In the genomic region with DNA sequence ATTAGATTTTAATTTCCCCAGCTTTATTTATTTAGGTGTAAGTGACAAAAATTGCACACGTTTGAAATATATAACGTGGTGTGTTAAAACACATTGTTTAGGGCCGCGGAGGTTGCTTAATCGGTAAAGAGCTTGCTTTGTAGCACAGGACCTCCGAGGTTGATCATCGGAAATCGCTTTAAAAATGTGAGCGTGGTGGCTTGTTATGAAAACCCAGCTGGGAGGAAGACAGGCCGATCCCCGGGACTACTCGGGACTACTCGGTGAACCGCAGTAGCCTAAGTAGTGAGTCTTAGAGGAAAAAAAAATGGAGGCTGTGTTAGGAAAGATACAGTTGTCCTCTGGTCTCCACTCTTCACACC, we compare ENCODE assay signal across 8 mouse cellular contexts. TPM values are rescaled to one million over a fixed set of nuclear protein-coding genes. Genes with fewer than 3 reads are reported as not detected.
DNase-seq lines count a peak whose midpoint lies in the region; ATAC-seq and TF ChIP-seq lines count a peak whose summit lies in the region.

No protein-coding gene starts in this region.

- ATAC-seq in heart, postnatal 0 days (ENCODE audit: insufficient read depth, low read depth): no peak
- ATAC-seq in hindbrain, embryonic 13.5 days (ENCODE audit: low FRiP score): no peak
- no peak for ATAC-seq in midbrain, embryonic 15.5 days (replicated peaks)

- peaks cover 12% of the 10 kb centered on the region for H3K4me1 ChIP-seq in heart, postnatal 0 days (ENCODE audit: control insufficient read depth, insufficient read depth)
- peaks cover 29% of the 10 kb centered on the region for H3K4me1 ChIP-seq in hindbrain, embryonic 13.5 days (replicated peaks)
- peaks cover 28% of the 10 kb centered on the region for H3K4me1 ChIP-seq in midbrain, embryonic 15.5 days

- DNase-seq in heart, postnatal 0 days (ENCODE audit: low spot score): no peak
- no peak for DNase-seq in heart, postnatal 10 days
- DNase-seq in NIH3T3 (ENCODE audit: low read depth): peak; percentile 15
- DNase-seq in spleen, adult 18-20 months: no peak
- no peak for DNase-seq in cerebellum, adult 11-12 months
- DNase-seq in testis, postnatal 14 days (ENCODE audit: low spot score): no peak

- H3K4me3 ChIP-seq in heart, postnatal 0 days (ENCODE audit: low read depth, low read length): peak overlapping the region; percentile 64
- peak overlapping the region; percentile 59 for H3K4me3 ChIP-seq in hindbrain, embryonic 13.5 days
- peak overlapping the region; percentile 55 for H3K4me3 ChIP-seq in midbrain, embryonic 15.5 days

- intact Hi-C loops in heart, postnatal 10 days (cut with DNase I): loop anchor here (5.0 kb wide), 2 partner anchors 117 to 163 kb away; no protein-coding TSS in a partner anchor

- H3K27ac ChIP-seq in heart, postnatal 0 days (ENCODE audit: low read depth): peak overlapping the region; percentile 73
- peak overlapping the region; percentile 73 for H3K27ac ChIP-seq in hindbrain, embryonic 13.5 days
- peak overlapping the region; percentile 51 for H3K27ac ChIP-seq in midbrain, embryonic 15.5 days

- TF ChIP-seq EP300 in heart, postnatal 0 days (IDR thresholded peaks at IDR 0.05; ENCODE audit: low read depth): no peak

- 6% methylated on average over 14 of the region's 14 CpGs for WGBS in heart, postnatal 0 days
- WGBS in hindbrain, embryonic 13.5 days: 4% methylated on average over 14 of the region's 14 CpGs
- WGBS in midbrain, embryonic 15.5 days: 5% methylated on average over 14 of the region's 14 CpGs

- TF ChIP-seq CTCF in heart, postnatal 0 days (IDR thresholded peaks at IDR 0.05; ENCODE audit: low read depth): no peak

- no peaks in the 10 kb centered on the region for H3K9me3 ChIP-seq in heart, postnatal 0 days (replicated peaks; ENCODE audit: control insufficient read depth, low read length)
- H3K9me3 ChIP-seq in hindbrain, embryonic 13.5 days: no peaks in the 10 kb centered on the region
- H3K9me3 ChIP-seq in midbrain, embryonic 15.5 days: no peaks in the 10 kb centered on the region

- H3K9ac ChIP-seq in heart, postnatal 0 days (replicated peaks; ENCODE audit: low read depth, low read length): peak overlapping the region; percentile 62
- peak overlapping the region; percentile 80 for H3K9ac ChIP-seq in hindbrain, embryonic 13.5 days
- peak overlapping the region; percentile 54 for H3K9ac ChIP-seq in midbrain, embryonic 15.5 days

- H3K27me3 ChIP-seq in heart, postnatal 0 days (ENCODE audit: control insufficient read depth, insufficient read depth, low read length): no peaks in the 10 kb centered on the region
- no peaks in the 10 kb centered on the region for H3K27me3 ChIP-seq in hindbrain, embryonic 13.5 days
- H3K27me3 ChIP-seq in midbrain, embryonic 15.5 days (replicated peaks): no peaks in the 10 kb centered on the region

- no peaks in the 10 kb centered on the region for H3K36me3 ChIP-seq in heart, postnatal 0 days (replicated peaks; ENCODE audit: control insufficient read depth, insufficient read depth, low read length)
- peaks cover 1% of the 10 kb centered on the region for H3K36me3 ChIP-seq in hindbrain, embryonic 13.5 days
- 0 out of 2 replicates have a peak, but pooled peaks cover under 1% of the 10 kb centered on the region for H3K36me3 ChIP-seq in midbrain, embryonic 15.5 days (replicated peaks)

- H3K4me2 ChIP-seq in heart, postnatal 0 days (ENCODE audit: low read depth, low read length): peak overlapping the region; percentile 76
- H3K4me2 ChIP-seq in hindbrain, embryonic 13.5 days: peak overlapping the region; percentile 66
- H3K4me2 ChIP-seq in midbrain, embryonic 15.5 days: peak overlapping the region; percentile 75

RNA-seq across cellular contexts. Expression of a gene that starts 14.8 kb away (rescaled TPM):
- total RNA-seq in heart, postnatal 0 days (2014; rRNA removed; ENCODE audit: low replicate concordance): 0.61 and 20.4 TPM in 2 replicates
- 6.7 and 8.6 TPM in 2 replicates for polyA plus RNA-seq in heart, postnatal 0 days (2015; fragmentation: Nextera tagmentation; extraction: Ambion mirVana)
- total RNA-seq in heart, postnatal 10 days (2021): 10 to 100 TPM in 1 of 2 experiments, 1 to 10 TPM in 1; 7.9 to 11.0 TPM
- 72.8 and 73.5 TPM in 2 replicates for polyA plus RNA-seq in hindbrain, embryonic 13.5 days (2015; fragmentation: Nextera tagmentation; extraction: Ambion mirVana)
- polyA plus RNA-seq in midbrain, embryonic 15.5 days (2015; fragmentation: Nextera tagmentation; extraction: Ambion mirVana): 99.3 and 102 TPM in 2 replicates

RNA-seq across cellular contexts. Expression of a gene that starts 15.2 kb away (rescaled TPM):
- 18.7 and 27.2 TPM in 2 replicates for total RNA-seq in heart, postnatal 0 days (2014; rRNA removed; ENCODE audit: low replicate concordance)
- 26.2 and 30.0 TPM in 2 replicates for polyA plus RNA-seq in heart, postnatal 0 days (2015; fragmentation: Nextera tagmentation; extraction: Ambion mirVana)
- 10 to 100 TPM; 32.8 to 33.1 TPM for total RNA-seq in heart, postnatal 10 days (2021)
- 53.6 and 53.7 TPM in 2 replicates for polyA plus RNA-seq in hindbrain, embryonic 13.5 days (2015; fragmentation: Nextera tagmentation; extraction: Ambion mirVana)
- 62.6 and 64.8 TPM in 2 replicates for polyA plus RNA-seq in midbrain, embryonic 15.5 days (2015; fragmentation: Nextera tagmentation; extraction: Ambion mirVana)

RNA-seq across cellular contexts. Expression of a gene that starts 25.3 kb away (rescaled TPM):
- total RNA-seq in heart, postnatal 0 days (2014; rRNA removed; ENCODE audit: low replicate concordance): 44.0 and 47.0 TPM in 2 replicates
- 68.5 and 74.5 TPM in 2 replicates for polyA plus RNA-seq in heart, postnatal 0 days (2015; fragmentation: Nextera tagmentation; extraction: Ambion mirVana)
- 10 to 100 TPM; 64.0 to 67.4 TPM for total RNA-seq in heart, postnatal 10 days (2021)
- polyA plus RNA-seq in hindbrain, embryonic 13.5 days (2015; fragmentation: Nextera tagmentation; extraction: Ambion mirVana): 96.6 and 103 TPM in 2 replicates
- polyA plus RNA-seq in midbrain, embryonic 15.5 days (2015; fragmentation: Nextera tagmentation; extraction: Ambion mirVana): 89.3 and 92.1 TPM in 2 replicates

RNA-seq across cellular contexts. Expression of a gene that starts 25.5 kb away (rescaled TPM):
- 6.2 TPM in 1 of 2 replicates, not detected in the other for total RNA-seq in heart, postnatal 0 days (2014; rRNA removed; ENCODE audit: low replicate concordance)
- 1.8 TPM in 2 replicates for polyA plus RNA-seq in heart, postnatal 0 days (2015; fragmentation: Nextera tagmentation; extraction: Ambion mirVana)
- 1 to 10 TPM; 2.2 to 3.3 TPM for total RNA-seq in heart, postnatal 10 days (2021)
- 8.8 and 9.5 TPM in 2 replicates for polyA plus RNA-seq in hindbrain, embryonic 13.5 days (2015; fragmentation: Nextera tagmentation; extraction: Ambion mirVana)
- polyA plus RNA-seq in midbrain, embryonic 15.5 days (2015; fragmentation: Nextera tagmentation; extraction: Ambion mirVana): 8.4 and 10.0 TPM in 2 replicates

RNA-seq across cellular contexts. Expression of a gene that starts 37.8 kb away (rescaled TPM):
- 19.2 and 34.8 TPM in 2 replicates for total RNA-seq in heart, postnatal 0 days (2014; rRNA removed; ENCODE audit: low replicate concordance)
- polyA plus RNA-seq in heart, postnatal 0 days (2015; fragmentation: Nextera tagmentation; extraction: Ambion mirVana): 10.3 and 10.8 TPM in 2 replicates
- 10 to 100 TPM; 16.6 TPM for total RNA-seq in heart, postnatal 10 days (2021)
- 3.2 and 3.3 TPM in 2 replicates for polyA plus RNA-seq in hindbrain, embryonic 13.5 days (2015; fragmentation: Nextera tagmentation; extraction: Ambion mirVana)
- 5.5 and 6.6 TPM in 2 replicates for polyA plus RNA-seq in midbrain, embryonic 15.5 days (2015; fragmentation: Nextera tagmentation; extraction: Ambion mirVana)
